Mouse (Mus musculus) intestine, postnatal 0 days (tissue): ENCODE data around the gene Gzmm. TPM values are rescaled to one million over a fixed set of nuclear protein-coding genes. Genes with fewer than 3 reads are reported as not detected.

Experiments used
- ATAC-seq: fragments of 200-750 bp; cut with Nextera tagmentation; 2 replicates; pipeline ENCODE4 v1.8.0; 2017; ENCODE audit warnings: mild to moderate bottlenecking, moderate TSS enrichment, moderate library complexity
- H3K27ac ChIP-seq: fragments of 300-500 bp; sonication (generic); 2 replicates; pipeline ENCODE4 v1.5.1; 2014; ENCODE audit warnings: mild to moderate bottlenecking, low read depth, low read length, moderate library complexity
- H3K27me3 ChIP-seq: fragments of 300-500 bp; sonication (generic); replicated peaks from 2 replicates; pipeline ENCODE4 v1.6.1; 2014; ENCODE audit warnings: low read length, mixed read lengths; ENCODE audit not compliant: control insufficient read depth, insufficient read depth
- H3K36me3 ChIP-seq: fragments of 300-500 bp; sonication (generic); 2 replicates; pipeline ENCODE4 v1.6.1; 2014; ENCODE audit warnings: mild to moderate bottlenecking, moderate library complexity; ENCODE audit not compliant: control insufficient read depth, insufficient read depth
- H3K4me1 ChIP-seq: fragments of 300-500 bp; sonication (generic); replicated peaks from 2 replicates; pipeline ENCODE4 v1.6.1; 2014; ENCODE audit warnings: antibody characterized with exemption, low read length, mixed read lengths; ENCODE audit not compliant: control insufficient read depth, insufficient read depth
- H3K4me2 ChIP-seq: fragments of 300-500 bp; sonication (generic); replicated peaks from 2 replicates; pipeline ENCODE4 v1.6.1; 2014; ENCODE audit warnings: low read depth, mild to moderate bottlenecking, moderate library complexity
- H3K4me3 ChIP-seq: fragments of 300-500 bp; sonication (generic); 2 replicates; pipeline ENCODE4 v1.5.1; 2014; ENCODE audit warnings: low read depth, low read length
- H3K9ac ChIP-seq: fragments of 300-500 bp; sonication (generic); 2 replicates; pipeline ENCODE4 v1.6.1; 2014; ENCODE audit warnings: mild to moderate bottlenecking, low read depth, low read length
- H3K9me3 ChIP-seq: fragments of 300-500 bp; sonication (generic); 2 replicates; pipeline ENCODE4 v1.6.1; 2016; ENCODE audit warnings: mixed run types; ENCODE audit not compliant: control insufficient read depth
- CTCF ChIP-seq: sonication (generic); IDR thresholded peaks from 2 replicates; pipeline ENCODE4 v1.5.1; 2016; ENCODE audit warnings: low read depth, mild to moderate bottlenecking, control low read depth, antibody characterized with exemption, moderate library complexity
- WGBS: fragments of 180-500 bp; shearing (Covaris S2); extraction: QIAGEN DNeasy Blood & Tissue Kit; methylation state at CpG from one replicate; pipeline ENCODE4 v1.1.7; 2014; 5-methylcytosine and 5-hydroxymethylcytosine counted together
- polyA plus RNA-seq: library from polyadenylated mRNA; unstranded; fragments of >200 nt; fragmentation: Nextera tagmentation; extraction: Ambion mirVana; gene quantifications from 2 replicates; pipeline ENCODE4 v1.2.1, GENCODE M21; 2015

Gzmm gene
- polyA plus RNA-seq, 1 experiment from 2014 or later: 0.26 TPM

DNA sequence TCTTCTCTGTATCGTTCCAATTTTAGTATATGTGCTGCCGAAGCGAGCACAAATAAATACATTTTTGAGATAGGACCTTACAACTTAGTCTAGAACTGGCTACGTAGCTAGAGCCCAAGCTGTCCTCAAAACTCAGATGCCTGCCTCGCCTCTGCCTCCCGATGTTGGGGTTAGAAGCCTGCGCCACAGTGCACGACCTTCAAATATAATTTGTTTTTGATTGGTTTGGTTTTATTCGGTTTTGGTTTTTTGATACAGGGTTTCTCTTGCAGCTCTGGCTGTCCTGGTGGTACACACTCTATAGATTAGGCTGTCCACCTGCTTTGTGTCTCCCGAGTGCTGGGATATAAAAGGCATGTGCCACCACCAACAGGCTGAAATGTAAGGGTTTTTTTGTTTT is 14.7 kb downstream of the Gzmm start:
- Histone ChIP-seq H3K9me3 (no peaks in the 10 kb centered on the region), H3K36me3 (0 out of 2 replicates have a peak, but pooled peaks cover 3% of the 10 kb centered on the region), H3K4me1 (peaks cover 10% of the 10 kb centered on the region), H3K4me3 (peak overlapping the region; percentile 85), H3K27ac (no peak overlapping the region), H3K9ac (no peak overlapping the region), H3K27me3 (no peaks in the 10 kb centered on the region), H3K4me2 (peak overlapping the region; percentile 79)
- 79% methylated on average over 10 of the region's 10 CpGs for WGBS
- TF ChIP-seq CTCF: no peak
- ATAC-seq: no peak

DNA sequence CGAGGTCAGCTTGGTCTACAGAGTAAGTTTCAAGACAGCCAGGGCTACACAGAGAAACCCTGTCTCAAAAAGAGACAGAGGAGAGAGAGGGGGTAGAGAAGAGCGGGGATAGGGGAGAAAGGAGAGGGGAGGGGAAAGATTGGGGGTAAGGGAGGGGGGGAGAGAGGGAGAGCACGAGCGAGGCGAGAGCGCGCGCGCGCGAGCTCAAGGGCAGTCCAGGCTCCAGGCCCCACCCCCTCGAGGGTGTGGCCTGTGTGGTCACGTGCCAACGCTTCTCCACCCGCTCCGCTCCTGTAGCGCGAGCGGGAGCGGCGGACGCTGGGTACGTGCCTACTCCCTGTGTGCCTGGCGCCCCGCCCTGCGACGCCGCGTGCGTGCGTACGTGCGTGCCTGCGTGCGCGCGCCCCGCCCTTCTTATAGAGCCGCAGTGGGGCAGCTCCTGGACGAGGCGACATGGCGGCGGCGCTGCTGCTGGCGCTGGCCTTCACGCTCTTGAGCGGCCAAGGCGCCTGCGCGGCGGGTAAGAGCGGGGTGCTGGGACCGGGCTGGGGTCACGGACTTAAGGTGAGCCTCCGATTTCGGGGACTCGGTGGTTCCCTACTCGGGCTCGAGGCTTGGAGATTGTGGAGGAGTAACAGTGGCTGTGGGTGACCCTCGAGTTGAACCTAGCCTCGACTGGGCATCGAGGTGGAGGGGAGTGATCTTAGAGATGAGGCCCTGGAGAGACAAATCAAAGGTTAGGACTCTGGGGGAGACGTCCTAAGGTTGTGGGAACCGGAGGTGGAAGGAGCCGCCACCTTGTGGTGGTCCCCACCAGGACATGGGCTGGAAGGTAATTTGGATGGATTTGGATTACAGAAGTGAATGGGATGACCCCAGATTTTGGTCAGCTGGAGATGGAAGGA is 15.5 kb downstream of the Gzmm start, which contains the start of gene Bsg:
Bsg (plus strand) TSS at position 427 of the 905 bp plus-strand sequence.
- Histone ChIP-seq H3K4me3 (peak within 1 kb of the TSS; percentile 85), H3K36me3 (peaks cover 11% of the 10 kb centered on the region; the same call in 1 of the 2 replicates), H3K9me3 (no peaks in the 10 kb centered on the region), H3K9ac (peak within 1 kb of the TSS; percentile 91), H3K27me3 (no peaks in the 10 kb centered on the region), H3K4me2 (peak within 1 kb of the TSS; percentile 79), H3K4me1 (peaks cover 10% of the 10 kb centered on the region), H3K27ac (peak within 1 kb of the TSS; percentile 81)
- ATAC-seq: peak; percentile 97
- TF ChIP-seq CTCF: peak; percentile 74
- WGBS: under 1% methylated on average over 51 of the region's 65 CpGs

DNA sequence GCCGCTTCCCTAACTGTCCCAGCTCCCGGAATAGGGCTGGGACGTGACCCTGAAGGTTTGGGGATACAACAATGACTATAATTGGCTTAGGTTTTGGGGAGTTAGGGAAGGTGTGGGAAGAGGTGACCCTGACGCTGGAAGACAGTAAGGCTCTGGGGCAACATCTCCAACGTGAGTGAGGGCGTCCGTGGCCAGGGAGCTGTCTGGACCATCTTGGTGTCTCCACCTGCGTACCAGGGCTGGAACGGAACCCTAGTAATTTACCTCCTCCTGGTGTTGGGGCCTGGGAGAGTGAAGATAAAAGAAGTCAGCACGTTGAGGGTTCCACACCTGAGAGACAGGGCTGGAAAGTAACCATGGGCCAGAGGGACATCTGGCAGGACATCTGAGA is 16.1 kb downstream of the Gzmm start:
- no peak for TF ChIP-seq CTCF
- no peak for ATAC-seq
- Histone ChIP-seq H3K9me3 (no peaks in the 10 kb centered on the region), H3K36me3 (peaks cover 18% of the 10 kb centered on the region), H3K27me3 (no peaks in the 10 kb centered on the region), H3K9ac (peak overlapping the region; percentile 91), H3K27ac (peak overlapping the region; percentile 81; the same call in 1 of the 2 replicates), H3K4me2 (peak overlapping the region; percentile 79), H3K4me3 (peak overlapping the region; percentile 85), H3K4me1 (peaks cover 10% of the 10 kb centered on the region)
- WGBS: 2% methylated on average over 10 of the region's 10 CpGs

DNA sequence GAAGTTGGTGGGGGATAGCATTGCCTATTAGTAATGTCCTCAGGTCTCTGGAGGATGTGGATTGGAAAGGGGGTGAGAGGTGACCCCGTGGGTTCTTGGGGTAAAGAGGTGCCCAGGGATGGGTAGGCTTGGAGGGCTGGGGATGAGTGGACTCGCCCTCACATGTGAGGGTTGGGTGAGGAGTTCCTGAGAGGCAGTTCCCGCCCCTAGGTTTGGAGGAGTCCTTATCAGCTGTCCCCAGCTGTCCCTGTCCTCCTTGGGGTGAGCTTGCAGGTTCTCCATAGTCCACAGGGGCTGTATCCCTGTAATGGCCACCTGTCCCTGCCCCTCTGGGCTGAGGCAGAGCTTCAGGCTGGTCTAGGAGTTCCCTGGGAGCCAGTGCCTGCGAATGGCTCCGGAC is 17.1 kb downstream of the Gzmm start:
- peak overlapping the region; percentile 79 for H3K4me2 ChIP-seq
- no peak for TF ChIP-seq CTCF
- H3K9ac ChIP-seq: peak overlapping the region; percentile 26; the same call in 1 of the 2 replicates
- peak overlapping the region; percentile 85; the same call in 1 of the 2 replicates for H3K4me3 ChIP-seq
- no peak for ATAC-seq
- no peaks in the 10 kb centered on the region for H3K9me3 ChIP-seq
- H3K27me3 ChIP-seq: no peaks in the 10 kb centered on the region
- no peak overlapping the region; the same call in 1 of the 2 replicates for H3K27ac ChIP-seq
- WGBS: 63% methylated on average over 5 of the region's 5 CpGs
- H3K4me1 ChIP-seq: peaks cover 10% of the 10 kb centered on the region
- H3K36me3 ChIP-seq: peaks cover 28% of the 10 kb centered on the region

- no peaks in the 10 kb centered on the region for H3K27me3 ChIP-seq
- ATAC-seq: no peak
- no peaks in the 10 kb centered on the region for H3K9me3 ChIP-seq
- 71% methylated on average over 5 of the region's 5 CpGs for WGBS
- 0 out of 2 replicates have a peak overlapping the region, but pooled peaks have one; percentile 26 for H3K9ac ChIP-seq
- peaks cover 7% of the 10 kb centered on the region for H3K4me1 ChIP-seq
- peak overlapping the region; percentile 79 for H3K4me2 ChIP-seq
- H3K36me3 ChIP-seq: peaks cover 34% of the 10 kb centered on the region
- H3K27ac ChIP-seq: peak overlapping the region; percentile 50
- no peak overlapping the region for H3K4me3 ChIP-seq
- no peak for TF ChIP-seq CTCF
Measured at GRCm38 (mm10) chr10:79706406-79707094, 17.7 kb downstream of the Gzmm start.

DNA sequence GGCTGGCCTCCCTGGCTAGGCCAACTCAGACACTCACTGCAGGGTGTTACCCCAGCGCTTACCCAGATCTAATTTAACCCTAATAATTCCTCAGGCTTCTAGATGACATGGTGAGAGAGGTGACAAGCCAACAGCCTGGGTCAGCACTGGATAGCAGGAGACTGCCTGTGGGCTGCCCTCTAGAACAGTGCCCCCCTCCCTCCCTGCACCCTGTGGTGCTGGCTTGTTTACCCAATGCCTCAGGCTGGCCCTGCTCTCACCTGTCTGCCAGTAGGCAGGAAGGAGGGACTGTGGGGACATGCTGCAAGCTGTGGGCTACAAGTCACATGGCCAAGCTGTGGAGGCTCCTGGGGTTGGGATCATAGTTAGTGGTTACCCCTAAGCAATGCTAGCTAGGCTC is 18.3 kb downstream of the Gzmm start:
- Histone ChIP-seq H3K9me3 (no peaks in the 10 kb centered on the region), H3K9ac (no peak overlapping the region), H3K4me3 (no peak overlapping the region), H3K4me2 (no peak overlapping the region), H3K4me1 (peaks cover 7% of the 10 kb centered on the region), H3K36me3 (peaks cover 38% of the 10 kb centered on the region), H3K27me3 (no peaks in the 10 kb centered on the region), H3K27ac (peak overlapping the region; percentile 50)
- no peak for ATAC-seq
- WGBS: 65% methylated on average over 1 of the region's 1 CpGs
- TF ChIP-seq CTCF: no peak
